ENCODE assay signal across 8 mouse cellular contexts in genomic region chr4:95008175-95009057, GRCm38 (mm10). TPM values are rescaled to one million over a fixed set of nuclear protein-coding genes. Genes with fewer than 3 reads are reported as not detected.
DNase-seq lines count a peak whose midpoint lies in the region; ATAC-seq and TF ChIP-seq lines count a peak whose summit lies in the region.

No protein-coding gene starts in this region.

- peak; percentile 76; the same call in 1 of the 2 replicates for ATAC-seq in embryonic facial prominence, embryonic 11.5 days (replicated peaks; ENCODE audit: insufficient number of reproducible peaks, low FRiP score, low TSS enrichment, low read depth)
- ATAC-seq in heart, postnatal 0 days (ENCODE audit: insufficient read depth, low read depth), result 0 out of 2 replicates have a peak, but pooled peaks have one; percentile 24
- no peak for ATAC-seq in liver, embryonic 14.5 days (ENCODE audit: insufficient read depth)
- peak; percentile 78; the same call in 1 of the 2 replicates for ATAC-seq in neural tube, embryonic 12.5 days (ENCODE audit: low FRiP score, low read depth)

- TF ChIP-seq CTCF in C2C12 (IDR thresholded peaks at IDR 0.05; ENCODE audit: control insufficient read depth, insufficient read depth, insufficient read length), result peak; percentile 67
- peak; percentile 98 for TF ChIP-seq CTCF in heart, postnatal 0 days (IDR thresholded peaks at IDR 0.05; ENCODE audit: low read depth)
- peak; percentile 81 for TF ChIP-seq CTCF in liver, embryonic 14.5 days (IDR thresholded peaks at IDR 0.05; ENCODE audit: low read depth)

- whole genome bisulfite sequencing in embryonic facial prominence, embryonic 11.5 days, result 46% methylated on average over 13 of the region's 13 CpGs
- 42% methylated on average over 13 of the region's 13 CpGs for WGBS in heart, postnatal 0 days
- WGBS in liver, embryonic 14.5 days (ENCODE audit: insufficient replicate concordance), result 29% methylated on average over 13 of the region's 13 CpGs
- 45% methylated on average over 13 of the region's 13 CpGs for WGBS in neural tube, embryonic 12.5 days

- H3K79me2 ChIP-seq in C2C12 (ENCODE audit: control insufficient read depth, insufficient read depth), result no peaks in the 10 kb centered on the region

- no peak overlapping the region for H3K9ac ChIP-seq in embryonic facial prominence, embryonic 11.5 days (replicated peaks; ENCODE audit: low read length)
- no peak overlapping the region for H3K9ac ChIP-seq in heart, postnatal 0 days (replicated peaks; ENCODE audit: low read depth, low read length)
- H3K9ac ChIP-seq in liver, embryonic 14.5 days (replicated peaks), result no peak overlapping the region
- H3K9ac ChIP-seq in neural tube, embryonic 12.5 days, result no peak overlapping the region

- no peak overlapping the region for H3K4me2 ChIP-seq in embryonic facial prominence, embryonic 11.5 days (ENCODE audit: low read depth, low read length)
- no peak overlapping the region for H3K4me2 ChIP-seq in heart, postnatal 0 days (ENCODE audit: low read depth, low read length)
- H3K4me2 ChIP-seq in liver, embryonic 14.5 days (ENCODE audit: low read depth), result no peak overlapping the region
- no peak overlapping the region for H3K4me2 ChIP-seq in neural tube, embryonic 12.5 days (replicated peaks)

- peak; percentile 73 for DNase-seq in adrenal gland, postnatal 25 days
- DNase-seq in embryonic facial prominence, embryonic 11.5 days (ENCODE audit: low spot score), result peak; percentile 87
- DNase-seq in heart, postnatal 0 days (ENCODE audit: low spot score), result peak; percentile 47
- peak; percentile 69 for DNase-seq in kidney, postnatal 14 days
- DNase-seq in liver, embryonic 14.5 days (ENCODE audit: low read depth in 3 of 3, low spot score in 3 of 3), result peak in 1 of 3 experiments; percentile 26
- DNase-seq in testis, postnatal 10 days (ENCODE audit: low spot score), result peak; percentile 87

- no peak for TF ChIP-seq EP300 in heart, postnatal 0 days (IDR thresholded peaks at IDR 0.05; ENCODE audit: low read depth)
- TF ChIP-seq EP300 in liver, embryonic 14.5 days (IDR thresholded peaks at IDR 0.05; ENCODE audit: low read depth), result no peak

- no peaks in the 10 kb centered on the region for H3K79me3 ChIP-seq in C2C12 (ENCODE audit: low read depth)

- no peaks in the 10 kb centered on the region for H3K9me3 ChIP-seq in embryonic facial prominence, embryonic 11.5 days (replicated peaks; ENCODE audit: control insufficient read depth, low read length)
- H3K9me3 ChIP-seq in heart, postnatal 0 days (replicated peaks; ENCODE audit: control insufficient read depth, low read length), result no peaks in the 10 kb centered on the region
- no peaks in the 10 kb centered on the region for H3K9me3 ChIP-seq in liver, embryonic 14.5 days (ENCODE audit: control insufficient read depth, low read length)
- no peaks in the 10 kb centered on the region for H3K9me3 ChIP-seq in neural tube, embryonic 12.5 days

- H3K4me3 ChIP-seq in C2C12 (ENCODE audit: insufficient read depth, poor library complexity, severe bottlenecking), result no peak overlapping the region
- H3K4me3 ChIP-seq in embryonic facial prominence, embryonic 11.5 days (ENCODE audit: low read depth, low read length), result no peak overlapping the region
- no peak overlapping the region for H3K4me3 ChIP-seq in heart, postnatal 0 days (ENCODE audit: low read depth, low read length)
- no peak overlapping the region for H3K4me3 ChIP-seq in liver, embryonic 14.5 days (ENCODE audit: insufficient read depth in 1 of 2, low read depth in 2 of 2, low read length in 2 of 2)
- H3K4me3 ChIP-seq in neural tube, embryonic 12.5 days, result no peak overlapping the region

- H3K36me3 ChIP-seq in C2C12 (ENCODE audit: control insufficient read depth, insufficient read depth), result no peaks in the 10 kb centered on the region
- H3K36me3 ChIP-seq in embryonic facial prominence, embryonic 11.5 days (replicated peaks; ENCODE audit: control insufficient read depth, insufficient read depth, low read depth, low read length), result no peaks in the 10 kb centered on the region
- no peaks in the 10 kb centered on the region for H3K36me3 ChIP-seq in heart, postnatal 0 days (replicated peaks; ENCODE audit: control insufficient read depth, insufficient read depth, low read length)
- H3K36me3 ChIP-seq in liver, embryonic 14.5 days (replicated peaks; ENCODE audit: control insufficient read depth, insufficient read depth, low read depth), result no peaks in the 10 kb centered on the region
- no peaks in the 10 kb centered on the region for H3K36me3 ChIP-seq in neural tube, embryonic 12.5 days

- no peak overlapping the region for H3K27ac ChIP-seq in embryonic facial prominence, embryonic 11.5 days (replicated peaks; ENCODE audit: low read depth, low read length)
- no peak overlapping the region for H3K27ac ChIP-seq in heart, postnatal 0 days (ENCODE audit: low read depth)
- no peak overlapping the region for H3K27ac ChIP-seq in liver, embryonic 14.5 days
- H3K27ac ChIP-seq in neural tube, embryonic 12.5 days, result no peak overlapping the region

- no peaks in the 10 kb centered on the region for H3K27me3 ChIP-seq in C2C12 (ENCODE audit: control insufficient read depth, insufficient read depth, insufficient read length)
- H3K27me3 ChIP-seq in embryonic facial prominence, embryonic 11.5 days (ENCODE audit: control insufficient read depth, insufficient read depth, low read length), result no peaks in the 10 kb centered on the region
- no peaks in the 10 kb centered on the region for H3K27me3 ChIP-seq in heart, postnatal 0 days (ENCODE audit: control insufficient read depth, insufficient read depth, low read length)
- H3K27me3 ChIP-seq in liver, embryonic 14.5 days (ENCODE audit: control insufficient read depth, insufficient read depth, low read length), result no peaks in the 10 kb centered on the region
- no peaks in the 10 kb centered on the region for H3K27me3 ChIP-seq in neural tube, embryonic 12.5 days (replicated peaks)

- H3K4me1 ChIP-seq in embryonic facial prominence, embryonic 11.5 days (ENCODE audit: control insufficient read depth, insufficient read depth, low read length), result no peaks in the 10 kb centered on the region
- no peaks in the 10 kb centered on the region for H3K4me1 ChIP-seq in heart, postnatal 0 days (ENCODE audit: control insufficient read depth, insufficient read depth)
- peaks cover 0 to 2% of the 10 kb centered on the region in 2 experiments; a peak in 1 of 4 replicates for H3K4me1 ChIP-seq in liver, embryonic 14.5 days (replicated peaks; ENCODE audit: control insufficient read depth in 2 of 2, insufficient read depth in 2 of 2, low read length in 1 of 2)
- no peaks in the 10 kb centered on the region for H3K4me1 ChIP-seq in neural tube, embryonic 12.5 days

- H3ac ChIP-seq in C2C12 (ENCODE audit: control insufficient read depth, insufficient read length, low read depth), result no peak overlapping the region

TF ChIP-seq in C2C12, 6 proteins besides CTCF, POLR2A, EP300 and RAD21:
- TF ChIP-seq MYOG (IDR thresholded peaks at IDR 0.05; ENCODE audit: control insufficient read depth, extremely low read depth, insufficient read length) (no peak), MAX (IDR thresholded peaks at IDR 0.05) (no peak)

RNA-seq across cellular contexts. Expression of gene Mysm1, which starts 29.5 kb away (rescaled TPM):
- polyA plus RNA-seq in C2C12 (2012; fragmentation: generic; extraction: Trizol), result 2.2 TPM
- 32.4 and 33.2 TPM in 2 replicates for total RNA-seq in adrenal gland, postnatal 25 days (2021)
- 24.8 and 25.4 TPM in 2 replicates for polyA plus RNA-seq in embryonic facial prominence, embryonic 11.5 days (2014; fragmentation: Nextera tagmentation; extraction: Ambion mirVana)
- 9.0 and 11.1 TPM in 2 replicates for total RNA-seq in heart, postnatal 0 days (2014; rRNA removed; ENCODE audit: low replicate concordance)
- 12.3 and 13.7 TPM in 2 replicates for polyA plus RNA-seq in heart, postnatal 0 days (2015; fragmentation: Nextera tagmentation; extraction: Ambion mirVana)
- polyA plus RNA-seq in liver, embryonic 14.5 days (2012; rRNA removed), result 2.9 and 3.7 TPM in 2 replicates
- polyA plus RNA-seq in liver, embryonic 14.5 days (2014; fragmentation: Nextera tagmentation; extraction: Ambion mirVana), result 5.8 and 7.3 TPM in 2 replicates
- 30.1 and 33.0 TPM in 2 replicates for polyA plus RNA-seq in neural tube, embryonic 12.5 days (2016; fragmentation: Nextera tagmentation; extraction: Ambion mirVana)

RNA-seq across cellular contexts. Expression of gene Jun, which starts 43.6 kb away (rescaled TPM):
- polyA plus RNA-seq in C2C12 (2012; fragmentation: generic; extraction: Trizol), result 71.4 TPM
- 114 and 133 TPM in 2 replicates for total RNA-seq in adrenal gland, postnatal 25 days (2021)
- polyA plus RNA-seq in embryonic facial prominence, embryonic 11.5 days (2014; fragmentation: Nextera tagmentation; extraction: Ambion mirVana), result 32.9 and 35.4 TPM in 2 replicates
- 82.6 and 111 TPM in 2 replicates for total RNA-seq in heart, postnatal 0 days (2014; rRNA removed; ENCODE audit: low replicate concordance)
- polyA plus RNA-seq in heart, postnatal 0 days (2015; fragmentation: Nextera tagmentation; extraction: Ambion mirVana), result 49.5 and 74.1 TPM in 2 replicates
- polyA plus RNA-seq in liver, embryonic 14.5 days (2012; rRNA removed), result 2.0 and 2.4 TPM in 2 replicates
- polyA plus RNA-seq in liver, embryonic 14.5 days (2014; fragmentation: Nextera tagmentation; extraction: Ambion mirVana), result 1.1 and 1.4 TPM in 2 replicates
- polyA plus RNA-seq in neural tube, embryonic 12.5 days (2016; fragmentation: Nextera tagmentation; extraction: Ambion mirVana), result 104 and 109 TPM in 2 replicates
